Mouse (Mus musculus) forebrain, embryonic 12.5 days (tissue): ENCODE measurements at regions not wholly inside any gene's neighbourhood (a gene's known extent, or its start where the extent isn't known, plus 50 kb on each side); places are given as distances from the start of the nearest gene placed in this dataset.

ENCODE experiments used
- ATAC-seq: fragments of 200-750 bp; cut with Nextera tagmentation; 2 replicates; pipeline ENCODE4 v1.8.0; 2017; ENCODE audit warnings: moderate TSS enrichment; ENCODE audit not compliant: low FRiP score
- H3K27ac ChIP-seq: fragments of 300-500 bp; sonication (generic); 2 replicates; pipeline ENCODE4 v1.5.1; 2016; ENCODE audit warnings: mild to moderate bottlenecking
- H3K27me3 ChIP-seq: fragments of 300-500 bp; sonication (generic); 2 replicates; pipeline ENCODE4 v1.6.1; 2016; ENCODE audit warnings: mild to moderate bottlenecking
- H3K36me3 ChIP-seq: fragments of 300-500 bp; sonication (generic); replicated peaks from 2 replicates; pipeline ENCODE4 v1.6.1; 2016; ENCODE audit warnings: mild to moderate bottlenecking
- H3K4me1 ChIP-seq: fragments of 300-500 bp; sonication (generic); 2 replicates; pipeline ENCODE4 v1.6.1; 2016
- H3K4me2 ChIP-seq: fragments of 300-500 bp; sonication (generic); 2 replicates; pipeline ENCODE4 v1.6.1; 2016; ENCODE audit warnings: mild to moderate bottlenecking, moderate library complexity
- H3K4me3 ChIP-seq: fragments of 300-500 bp; sonication (generic); replicated peaks from 2 replicates; pipeline ENCODE4 v1.5.1; 2016; ENCODE audit warnings: mild to moderate bottlenecking
- H3K9ac ChIP-seq: fragments of 300-500 bp; sonication (generic); 2 replicates; pipeline ENCODE4 v1.6.1; 2016; ENCODE audit warnings: mild to moderate bottlenecking
- H3K9me3 ChIP-seq: fragments of 300-500 bp; sonication (generic); 2 replicates; pipeline ENCODE4 v1.6.1; 2016
- WGBS: fragments of 180-500 bp; shearing (Covaris S2); methylation state at CpG from one replicate; pipeline ENCODE4 v1.1.7; 2016; 5-methylcytosine and 5-hydroxymethylcytosine counted together

DNA sequence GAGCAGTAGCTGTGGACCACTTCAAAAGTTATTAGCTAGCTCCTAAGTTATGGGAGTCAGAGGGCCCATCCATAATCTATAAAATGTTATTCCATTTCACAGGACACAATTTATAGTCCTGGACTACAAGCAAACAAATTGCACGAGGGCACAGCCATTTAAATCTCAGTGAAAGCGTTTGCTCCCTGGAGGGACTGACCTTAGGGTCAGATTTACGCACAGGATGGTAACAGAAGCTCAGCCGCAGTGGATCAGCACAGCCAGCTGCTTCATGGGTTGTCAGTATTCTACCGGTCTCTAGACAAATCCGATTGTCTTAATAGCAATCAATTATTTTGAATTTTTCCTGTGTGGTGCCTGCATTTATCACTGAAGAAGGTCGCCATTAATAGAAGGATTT lies 65.8 kb upstream of the Slc35f3 start:
- no peak overlapping the region for H3K4me3 ChIP-seq
- WGBS = 49% methylated on average over 7 of the region's 7 CpGs
- no peak; the same call in 1 of the 2 replicates for ATAC-seq
- no peaks in the 10 kb centered on the region for H3K36me3 ChIP-seq
- no peak overlapping the region for H3K9ac ChIP-seq
- no peaks in the 10 kb centered on the region for H3K27me3 ChIP-seq
- no peak overlapping the region for H3K4me2 ChIP-seq
- H3K9me3 ChIP-seq = no peaks in the 10 kb centered on the region
- H3K4me1 ChIP-seq = no peaks in the 10 kb centered on the region
- no peak overlapping the region for H3K27ac ChIP-seq

DNA sequence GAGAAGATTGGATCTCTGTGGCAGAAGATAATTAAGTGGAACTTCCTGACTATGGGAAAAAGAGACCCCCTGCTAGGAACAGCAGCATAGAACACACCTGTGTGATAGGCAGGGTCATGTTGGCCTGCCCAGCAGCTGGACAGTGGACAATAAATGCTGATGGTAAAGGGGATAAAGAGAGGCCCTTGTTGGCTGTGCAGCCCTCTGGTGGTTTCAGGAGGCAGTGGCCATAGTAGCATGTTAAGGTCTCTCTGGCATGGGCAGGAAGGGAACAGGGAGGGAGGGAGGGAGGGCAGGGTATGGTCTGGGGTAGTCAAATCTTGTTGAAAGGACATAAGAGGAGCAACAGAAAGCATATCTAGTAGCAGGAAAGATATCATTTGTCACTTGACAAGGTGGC lies 58.7 kb upstream of the Slc35f3 start:
- Histone ChIP-seq H3K27me3 (peaks cover 2% of the 10 kb centered on the region; the same call in 1 of the 2 replicates), H3K9me3 (no peaks in the 10 kb centered on the region), H3K4me1 (no peaks in the 10 kb centered on the region), H3K36me3 (no peaks in the 10 kb centered on the region), H3K27ac (no peak overlapping the region), H3K4me3 (no peak overlapping the region), H3K4me2 (no peak overlapping the region), H3K9ac (no peak overlapping the region)
- no peak for ATAC-seq

DNA sequence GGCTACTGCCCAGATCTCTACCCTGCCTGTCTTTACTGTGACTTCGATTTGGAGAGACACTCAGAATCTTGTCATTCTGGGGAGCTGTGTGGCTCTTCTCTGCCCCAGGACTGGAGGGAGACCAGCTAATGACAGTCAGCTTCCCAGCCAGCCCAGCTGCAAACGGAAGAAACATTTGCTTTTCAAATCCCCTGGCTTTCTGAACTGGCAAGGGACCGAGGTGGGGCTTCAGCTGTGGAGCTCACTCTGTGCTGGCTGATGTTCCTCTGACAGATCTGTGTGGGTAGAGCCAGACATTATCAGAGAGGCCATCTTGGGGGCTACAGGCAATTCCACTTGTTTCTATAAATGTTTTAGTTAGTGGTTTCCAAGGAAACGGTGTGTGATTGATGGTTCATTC lies 54.0 kb upstream of the Slc35f3 start:
- Histone ChIP-seq H3K27me3 (no peaks in the 10 kb centered on the region), H3K4me3 (no peak overlapping the region), H3K36me3 (no peaks in the 10 kb centered on the region), H3K9me3 (no peaks in the 10 kb centered on the region), H3K9ac (no peak overlapping the region), H3K4me1 (no peaks in the 10 kb centered on the region), H3K27ac (no peak overlapping the region), H3K4me2 (no peak overlapping the region)
- 69% methylated on average over 4 of the region's 4 CpGs for WGBS
- no peak for ATAC-seq
